Mouse (Mus musculus) neural tube, embryonic 11.5 days (tissue): Measurements from ENCODE around the gene Tcf20. TPM values are rescaled to one million over a fixed set of nuclear protein-coding genes. Genes with fewer than 3 reads are reported as not detected.

ENCODE experiments used
- ATAC-seq: fragments of 200-750 bp; cut with Nextera tagmentation; 2 replicates; pipeline ENCODE4 v1.8.0; 2017; ENCODE audit warnings: moderate number of reproducible peaks, mild to moderate bottlenecking, moderate TSS enrichment, moderate library complexity; ENCODE audit not compliant: insufficient read depth, low FRiP score, low TSS enrichment
- DNase-seq: peaks from one replicate; pipeline ENCODE4 v3.0.0-alpha.2; 2015; ENCODE audit warnings: low spot score
- H3K27ac ChIP-seq: fragments of 300-500 bp; sonication (generic); 2 replicates; pipeline ENCODE4 v1.5.1; 2014; ENCODE audit warnings: low read depth, mild to moderate bottlenecking, low read length
- H3K27me3 ChIP-seq: fragments of 300-500 bp; sonication (generic); 2 replicates; pipeline ENCODE4 v1.6.1; 2014; ENCODE audit warnings: mild to moderate bottlenecking, low read length, mixed read lengths; ENCODE audit not compliant: control insufficient read depth, insufficient read depth
- H3K36me3 ChIP-seq: fragments of 300-500 bp; sonication (generic); 2 replicates; pipeline ENCODE4 v1.6.1; 2014; ENCODE audit warnings: mild to moderate bottlenecking, low read length, moderate library complexity, mixed read lengths; ENCODE audit not compliant: control insufficient read depth, insufficient read depth
- H3K4me1 ChIP-seq: fragments of 300-500 bp; sonication (generic); 2 replicates; pipeline ENCODE4 v1.6.1; 2014; ENCODE audit warnings: low read length, mixed read lengths; ENCODE audit not compliant: control insufficient read depth, insufficient read depth
- H3K4me2 ChIP-seq: fragments of 300-500 bp; sonication (generic); 2 replicates; pipeline ENCODE4 v1.6.1; 2014; ENCODE audit warnings: low read depth, mild to moderate bottlenecking, moderate library complexity
- H3K4me3 ChIP-seq: fragments of 300-500 bp; sonication (generic); 2 replicates; pipeline ENCODE4 v1.5.1; 2014; ENCODE audit warnings: low read depth, low read length
- H3K9ac ChIP-seq: fragments of 300-500 bp; sonication (generic); 2 replicates; pipeline ENCODE4 v1.6.1; 2014; ENCODE audit warnings: mild to moderate bottlenecking, low read length
- H3K9me3 ChIP-seq: fragments of 300-500 bp; sonication (generic); 2 replicates; pipeline ENCODE4 v1.6.1; 2016; ENCODE audit warnings: low read length; ENCODE audit not compliant: control insufficient read depth
- WGBS: fragments of 180-500 bp; shearing (Covaris S2); extraction: QIAGEN DNeasy Blood & Tissue Kit; methylation state at CpG from one replicate; pipeline ENCODE4 v1.1.7; 2014; 5-methylcytosine and 5-hydroxymethylcytosine counted together
- polyA plus RNA-seq: library from polyadenylated mRNA; unstranded; fragments of >200 nt; fragmentation: Nextera tagmentation; extraction: Ambion mirVana; gene quantifications from 2 replicates; pipeline ENCODE4 v1.2.1, GENCODE M21; 2014

Tcf20 gene
- polyA plus RNA-seq, 1 experiment from 2014 or later = 12.4 TPM

GRCm38 (mm10) chr15:82967947-82968346 is 19.7 kb downstream of the Tcf20 start:
- Histone ChIP-seq H3K4me3 (no peak overlapping the region), H3K27ac (peak overlapping the region; percentile 67), H3K9ac (no peak overlapping the region), H3K27me3 (peaks cover 48% of the 10 kb centered on the region), H3K9me3 (no peaks in the 10 kb centered on the region), H3K36me3 (no peaks in the 10 kb centered on the region), H3K4me1 (peaks cover 27% of the 10 kb centered on the region), H3K4me2 (peak overlapping the region; percentile 37)
- ATAC-seq (no peak), DNase-seq (no peak)
- WGBS = 26% methylated on average over 6 of the region's 6 CpGs

GRCm38 (mm10) chr15:82964266-82964825 is 23.3 kb downstream of the Tcf20 start:
- ATAC-seq = no peak
- WGBS = 70% methylated on average over 14 of the region's 14 CpGs
- no peak overlapping the region for H3K9ac ChIP-seq
- no peak overlapping the region for H3K4me3 ChIP-seq
- H3K4me1 ChIP-seq = peaks cover 53% of the 10 kb centered on the region
- H3K27me3 ChIP-seq = peaks cover 74% of the 10 kb centered on the region
- no peak overlapping the region for H3K4me2 ChIP-seq
- no peaks in the 10 kb centered on the region for H3K9me3 ChIP-seq
- H3K36me3 ChIP-seq = no peaks in the 10 kb centered on the region
- no peak overlapping the region for H3K27ac ChIP-seq
- DNase-seq = no peak

GRCm38 (mm10) chr15:82963556-82964156 is 24.0 kb downstream of the Tcf20 start:
- peak overlapping the region; percentile 70 for H3K4me2 ChIP-seq
- H3K9me3 ChIP-seq = no peaks in the 10 kb centered on the region
- DNase-seq = no peak
- H3K27me3 ChIP-seq = peaks cover 74% of the 10 kb centered on the region
- no peaks in the 10 kb centered on the region for H3K36me3 ChIP-seq
- H3K9ac ChIP-seq = peak overlapping the region; percentile 47; the same call in 1 of the 2 replicates
- H3K27ac ChIP-seq = peak overlapping the region; percentile 62; the same call in 1 of the 2 replicates
- no peak for ATAC-seq
- H3K4me3 ChIP-seq = peak overlapping the region; percentile 47
- 3% methylated on average over 4 of the region's 82 CpGs for WGBS
- H3K4me1 ChIP-seq = peaks cover 48% of the 10 kb centered on the region

- WGBS = 4% methylated on average over 36 of the region's 39 CpGs
- peak overlapping the region; percentile 62 for H3K27ac ChIP-seq
- peak overlapping the region; percentile 47 for H3K4me3 ChIP-seq
- H3K4me1 ChIP-seq = peaks cover 49% of the 10 kb centered on the region
- no peak for ATAC-seq
- no peak for DNase-seq
- no peaks in the 10 kb centered on the region for H3K36me3 ChIP-seq
- H3K27me3 ChIP-seq = peaks cover 76% of the 10 kb centered on the region
- peak overlapping the region; percentile 70 for H3K4me2 ChIP-seq
- H3K9ac ChIP-seq = peak overlapping the region; percentile 56
- H3K9me3 ChIP-seq = no peaks in the 10 kb centered on the region
Measured at GRCm38 (mm10) chr15:82963090-82963489, 24.6 kb downstream of the Tcf20 start.

- DNase-seq = no peak
- no peaks in the 10 kb centered on the region for H3K9me3 ChIP-seq
- ATAC-seq = no peak
- no peaks in the 10 kb centered on the region for H3K36me3 ChIP-seq
- 25% methylated on average over 4 of the region's 4 CpGs for WGBS
- H3K27ac ChIP-seq = peak overlapping the region; percentile 62; the same call in 1 of the 2 replicates
- peak overlapping the region; percentile 70 for H3K4me2 ChIP-seq
- no peak overlapping the region for H3K9ac ChIP-seq
- peaks cover 76% of the 10 kb centered on the region for H3K27me3 ChIP-seq
- H3K4me3 ChIP-seq = peak overlapping the region; percentile 47
- peaks cover 45% of the 10 kb centered on the region for H3K4me1 ChIP-seq
Measured at GRCm38 (mm10) chr15:82962536-82962935, 25.1 kb downstream of the Tcf20 start.

GRCm38 (mm10) chr15:82960786-82961561 is 26.7 kb downstream of the Tcf20 start:
- Histone ChIP-seq H3K4me3 (peak overlapping the region; percentile 13), H3K4me1 (peaks cover 45% of the 10 kb centered on the region), H3K27ac (peak overlapping the region; percentile 62), H3K4me2 (peak overlapping the region; percentile 38), H3K9me3 (no peaks in the 10 kb centered on the region), H3K36me3 (no peaks in the 10 kb centered on the region), H3K9ac (peak overlapping the region; percentile 24), H3K27me3 (peaks cover 76% of the 10 kb centered on the region)
- WGBS = under 1% methylated on average over 26 of the region's 26 CpGs
- ATAC-seq = peak; percentile 60
- peak; percentile 85 for DNase-seq

- Histone ChIP-seq H3K4me3 (no peak overlapping the region), H3K27ac (no peak overlapping the region), H3K4me2 (no peak overlapping the region), H3K9ac (no peak overlapping the region), H3K27me3 (peaks cover 73% of the 10 kb centered on the region), H3K36me3 (no peaks in the 10 kb centered on the region), H3K4me1 (peaks cover 43% of the 10 kb centered on the region), H3K9me3 (no peaks in the 10 kb centered on the region)
- DNase-seq (no peak), ATAC-seq (no peak)
- WGBS = 55% methylated on average over 12 of the region's 12 CpGs
Measured at GRCm38 (mm10) chr15:82959151-82959550, 28.5 kb downstream of the Tcf20 start.

- DNase-seq (peak; percentile 45), ATAC-seq (no peak)
- H3K36me3 ChIP-seq = no peaks in the 10 kb centered on the region
- H3K9me3 ChIP-seq = no peaks in the 10 kb centered on the region
- peaks cover 81% of the 10 kb centered on the region for H3K27me3 ChIP-seq
- H3K4me3 ChIP-seq = no peak overlapping the region
- 1% methylated on average over 16 of the region's 16 CpGs for WGBS
- H3K9ac ChIP-seq = no peak overlapping the region
- no peak overlapping the region for H3K27ac ChIP-seq
- H3K4me2 ChIP-seq = peak overlapping the region; percentile 21
- H3K4me1 ChIP-seq = peaks cover 45% of the 10 kb centered on the region
Measured at GRCm38 (mm10) chr15:82958253-82958701, 29.4 kb downstream of the Tcf20 start.
